Mouse (Mus musculus) olfactory bulb, adult 2 months (tissue): Measurements from ENCODE around the gene Lsamp. TPM values are rescaled to one million over a fixed set of nuclear protein-coding genes. Genes with fewer than 3 reads are reported as not detected.
A peak's percentile ranks its signal among the peaks of the same experiment; 100 is the strongest.

Source experiments
- H3K27ac ChIP-seq: fragments of 200-500 bp; 2 replicates; pipeline ENCODE4 v1.5.1; 2012; ENCODE audit warnings: low read depth, low read length; ENCODE audit not compliant: insufficient read depth
- H3K4me1 ChIP-seq: fragments of 200-500 bp; 2 replicates; pipeline ENCODE4 v1.6.1; 2012; ENCODE audit warnings: low read length; ENCODE audit not compliant: control insufficient read depth, insufficient read depth
- H3K4me3 ChIP-seq: fragments of 200-500 bp; 2 replicates; pipeline ENCODE4 v1.5.1; 2012; ENCODE audit warnings: mild to moderate bottlenecking, low read depth, low read length, moderate library complexity; ENCODE audit not compliant: insufficient read depth
- CTCF ChIP-seq: fragments of 200-500 bp; IDR thresholded peaks from 2 replicates; pipeline ENCODE4 v1.5.1; 2012; ENCODE audit warnings: low read depth, mild to moderate bottlenecking, low read length, moderate library complexity; ENCODE audit not compliant: insufficient read depth
- POLR2A ChIP-seq: fragments of 200-500 bp; IDR thresholded peaks from 2 replicates; pipeline ENCODE4 v1.6.1; 2012; ENCODE audit warnings: mild to moderate bottlenecking, low read depth, low read length, moderate library complexity; ENCODE audit not compliant: insufficient read depth
- WGBS: fragments of 180-500 bp; shearing (Covaris S2); methylation state at CpG from one replicate; pipeline ENCODE4 v1.1.7; 2018; 5-methylcytosine and 5-hydroxymethylcytosine counted together
- polyA plus RNA-seq: library from polyadenylated mRNA; stranded (reverse); fragments of >200 nt; gene quantifications from 2 replicates; pipeline ENCODE4 v1.2.4, GENCODE M21; 2012; ENCODE audit warnings: low replicate concordance; ENCODE audit not compliant: missing spikeins, insufficient read depth, insufficient read length

Lsamp gene
- polyA plus RNA-seq, 1 experiment, result 34.4 TPM

- Histone ChIP-seq H3K4me3 (no peak overlapping the region), H3K27ac (no peak overlapping the region), H3K4me1 (no peaks in the 10 kb centered on the region)
- WGBS, result 73% methylated on average over 8 of the region's 8 CpGs
- TF ChIP-seq POLR2A (no peak), CTCF (no peak)
These were observed 2168.5 kb downstream of the Lsamp start for GRCm38 (mm10) chr16:42152640-42153039.

- H3K4me3 ChIP-seq, result no peak overlapping the region
- 83% methylated on average over 9 of the region's 9 CpGs for WGBS
These were observed 2173.7 kb downstream of the Lsamp start for GRCm38 (mm10) chr16:42157816-42158215.

DNA sequence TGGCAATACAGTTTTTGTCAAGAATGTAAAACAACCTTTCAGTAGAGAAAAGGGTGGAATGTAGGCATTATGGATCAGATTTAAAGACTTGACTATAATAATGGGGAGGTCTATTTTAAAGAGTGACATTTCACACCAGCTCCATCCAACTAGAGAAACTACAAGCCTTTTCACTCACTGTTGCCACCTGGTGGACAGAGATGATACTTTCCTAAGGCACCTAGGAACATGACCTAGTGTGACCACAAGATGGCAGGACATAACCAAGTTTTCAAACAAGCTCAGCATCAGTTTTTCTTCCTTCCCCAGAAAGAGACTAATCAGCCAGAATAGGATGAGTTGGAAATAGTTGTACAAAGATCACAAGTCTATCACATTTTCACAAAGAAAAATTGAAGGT, 2180.8 kb downstream of the Lsamp start:
- no peaks in the 10 kb centered on the region for H3K4me1 ChIP-seq
- TF ChIP-seq CTCF, result no peak
- no peak for TF ChIP-seq POLR2A
- no peak overlapping the region for H3K27ac ChIP-seq
- H3K4me3 ChIP-seq, result no peak overlapping the region

More at GRCm38 (mm10) chr16:42157816-42158215, 2173.7 kb downstream of the Lsamp start:
- TF ChIP-seq POLR2A (no peak), CTCF (no peak)
- H3K27ac ChIP-seq, result no peak overlapping the region
- no peaks in the 10 kb centered on the region for H3K4me1 ChIP-seq

DNA sequence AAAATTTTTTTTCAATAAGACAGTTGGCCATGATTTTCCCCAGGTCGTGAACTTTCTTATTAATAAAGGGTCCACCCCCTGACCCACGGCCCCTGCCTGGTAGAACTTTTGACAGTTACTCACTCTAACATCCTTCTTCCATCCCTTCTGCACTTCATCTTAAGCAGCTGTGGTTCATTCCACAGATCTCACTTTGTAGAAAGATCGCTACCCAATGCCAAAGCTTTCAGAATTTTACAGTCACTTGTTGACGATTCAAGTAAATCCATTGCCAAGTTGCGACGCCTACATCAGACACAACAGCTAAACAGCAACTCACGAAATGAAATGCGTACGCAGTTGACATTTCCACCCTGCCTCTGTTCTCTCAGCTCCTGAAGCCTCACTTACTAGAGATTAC, 2184.1 kb downstream of the Lsamp start:
- no peak overlapping the region for H3K27ac ChIP-seq
- H3K4me3 ChIP-seq, result no peak overlapping the region
- H3K4me1 ChIP-seq, result no peaks in the 10 kb centered on the region
- 88% methylated on average over 9 of the region's 9 CpGs for WGBS
- no peak for TF ChIP-seq CTCF
- no peak for TF ChIP-seq POLR2A

- Histone ChIP-seq H3K4me3 (no peak overlapping the region), H3K27ac (no peak overlapping the region), H3K4me1 (no peaks in the 10 kb centered on the region)
- TF ChIP-seq CTCF (peak; percentile 59; the same call in 1 of the 2 replicates), POLR2A (no peak)
- WGBS, result 21% methylated on average over 8 of the region's 8 CpGs
These were observed 2185.4 kb downstream of the Lsamp start for GRCm38 (mm10) chr16:42169447-42170140.

- Histone ChIP-seq H3K27ac (no peak overlapping the region), H3K4me3 (no peak overlapping the region), H3K4me1 (no peaks in the 10 kb centered on the region)
- no peak for TF ChIP-seq POLR2A
- TF ChIP-seq CTCF, result no peak
- 23% methylated on average over 11 of the region's 11 CpGs for WGBS
These were observed 2188.3 kb downstream of the Lsamp start for GRCm38 (mm10) chr16:42172476-42172875.

GRCm38 (mm10) chr16:42178866-42179265, 2194.7 kb downstream of the Lsamp start:
- 75% methylated on average over 3 of the region's 3 CpGs for WGBS
- no peak overlapping the region for H3K4me3 ChIP-seq
- H3K4me1 ChIP-seq, result no peaks in the 10 kb centered on the region
- TF ChIP-seq POLR2A, result no peak
- no peak for TF ChIP-seq CTCF
- H3K27ac ChIP-seq, result no peak overlapping the region

GRCm38 (mm10) chr16:42180025-42180424, 2195.9 kb downstream of the Lsamp start:
- WGBS, result 65% methylated on average over 6 of the region's 6 CpGs
- no peak for TF ChIP-seq POLR2A
- no peak for TF ChIP-seq CTCF
- Histone ChIP-seq H3K27ac (no peak overlapping the region), H3K4me3 (no peak overlapping the region), H3K4me1 (no peaks in the 10 kb centered on the region)

DNA sequence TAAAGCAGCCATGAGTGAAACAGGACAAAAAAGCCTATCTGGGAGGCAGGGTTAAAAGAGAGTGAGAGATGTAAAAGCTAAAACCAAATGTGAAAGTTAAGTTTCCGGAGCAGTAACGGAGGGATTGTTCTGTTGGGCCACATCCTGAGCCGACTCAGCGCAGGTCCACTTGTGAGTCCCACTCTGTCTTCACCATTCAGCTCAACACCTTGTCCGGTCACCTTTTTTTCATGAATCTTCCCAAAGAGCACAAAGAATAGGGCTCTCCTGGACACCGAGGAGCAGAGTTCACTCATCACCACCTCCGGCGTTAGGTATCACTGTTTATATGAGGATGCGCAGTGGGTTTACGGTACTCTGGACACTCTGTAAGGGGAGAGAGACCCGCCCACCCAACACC, 2196.3 kb downstream of the Lsamp start:
- TF ChIP-seq CTCF (no peak), POLR2A (no peak)
- H3K4me1 ChIP-seq, result no peaks in the 10 kb centered on the region
- H3K27ac ChIP-seq, result no peak overlapping the region
- no peak overlapping the region for H3K4me3 ChIP-seq
- WGBS, result 92% methylated on average over 11 of the region's 11 CpGs

- peak overlapping the region; percentile 67 for H3K4me3 ChIP-seq
- peaks cover 7% of the 10 kb centered on the region; the same call in 1 of the 2 replicates for H3K4me1 ChIP-seq
- WGBS, result 7% methylated on average over 14 of the region's 14 CpGs
- no peak; the same call in 1 of the 2 replicates for TF ChIP-seq POLR2A
- TF ChIP-seq CTCF, result no peak
- peak overlapping the region; percentile 59; the same call in 1 of the 2 replicates for H3K27ac ChIP-seq
These were observed 2205.4 kb downstream of the Lsamp start for GRCm38 (mm10) chr16:42189431-42190081.
